Mouse (Mus musculus): ENCODE data around the gene Rpf2. TPM values are rescaled to one million over a fixed set of nuclear protein-coding genes. Genes with fewer than 3 reads are reported as not detected.

Gene Rpf2
- polyA plus RNA-seq, 1 experiment from 2014 or later, result 83.9 TPM

DNA sequence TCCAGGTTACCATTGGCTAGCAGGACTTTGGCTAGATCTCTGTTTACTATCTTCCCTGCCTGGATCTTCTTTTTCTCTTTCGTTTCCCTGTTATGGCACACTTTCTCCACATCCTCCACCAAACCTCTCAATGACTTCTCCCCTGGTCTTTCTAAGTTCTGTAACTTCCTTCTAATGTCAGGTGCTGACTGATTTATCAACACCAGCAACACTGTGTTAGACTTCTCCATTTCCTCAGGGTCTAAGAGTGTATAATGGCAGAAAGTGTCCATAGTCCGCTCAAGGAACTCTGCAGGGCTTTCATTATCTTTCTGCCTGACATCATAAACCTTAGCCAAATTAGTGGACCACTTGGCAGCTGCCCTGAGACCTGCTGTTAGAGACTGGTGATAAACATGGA is 57.1 kb downstream of the Rpf2 start:
- Histone ChIP-seq H3K27ac (replicated peaks) (no peak overlapping the region), H3K4me2 (no peak overlapping the region), H3K36me3 (no peaks in the 10 kb centered on the region), H3K27me3 (no peaks in the 10 kb centered on the region), H3K9ac (no peak overlapping the region), H3K4me3 (no peak overlapping the region), H3K9me3 (no peaks in the 10 kb centered on the region), H3K4me1 (replicated peaks) (peaks cover 6% of the 10 kb centered on the region; the same call in 1 of the 2 replicates)
- 94% methylated on average over 2 of the region's 2 CpGs for WGBS
- no peak for ATAC-seq (ENCODE audit: low read depth)

DNA sequence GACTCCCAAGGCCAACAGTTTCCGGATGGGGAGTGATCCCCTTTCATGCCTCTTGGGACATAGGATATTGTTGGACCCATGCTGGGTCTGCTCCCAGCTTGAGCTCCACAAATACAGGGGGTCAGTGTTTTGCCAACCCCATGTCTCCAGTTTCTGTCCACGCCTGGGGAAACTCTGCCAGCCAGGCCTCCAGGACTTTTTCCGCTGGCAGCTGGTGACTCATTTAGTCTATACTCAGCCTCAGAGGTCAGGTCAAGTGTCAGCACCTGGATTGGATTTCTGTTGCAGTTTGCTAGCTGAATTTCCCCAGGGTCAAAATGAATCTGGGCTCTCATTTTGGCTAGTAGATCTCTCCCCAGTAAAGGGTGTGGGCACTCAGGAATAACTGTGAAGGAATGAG is 58.0 kb downstream of the Rpf2 start:
- WGBS, result 73% methylated on average over 3 of the region's 3 CpGs
- peaks cover 6% of the 10 kb centered on the region; the same call in 1 of the 2 replicates for H3K4me1 ChIP-seq (replicated peaks)
- H3K9ac ChIP-seq, result no peak overlapping the region
- ATAC-seq (ENCODE audit: low read depth), result no peak
- no peak overlapping the region for H3K4me3 ChIP-seq
- no peak overlapping the region for H3K4me2 ChIP-seq
- H3K36me3 ChIP-seq, result no peaks in the 10 kb centered on the region
- no peaks in the 10 kb centered on the region for H3K9me3 ChIP-seq
- H3K27me3 ChIP-seq, result no peaks in the 10 kb centered on the region
- no peak overlapping the region for H3K27ac ChIP-seq (replicated peaks)

DNA sequence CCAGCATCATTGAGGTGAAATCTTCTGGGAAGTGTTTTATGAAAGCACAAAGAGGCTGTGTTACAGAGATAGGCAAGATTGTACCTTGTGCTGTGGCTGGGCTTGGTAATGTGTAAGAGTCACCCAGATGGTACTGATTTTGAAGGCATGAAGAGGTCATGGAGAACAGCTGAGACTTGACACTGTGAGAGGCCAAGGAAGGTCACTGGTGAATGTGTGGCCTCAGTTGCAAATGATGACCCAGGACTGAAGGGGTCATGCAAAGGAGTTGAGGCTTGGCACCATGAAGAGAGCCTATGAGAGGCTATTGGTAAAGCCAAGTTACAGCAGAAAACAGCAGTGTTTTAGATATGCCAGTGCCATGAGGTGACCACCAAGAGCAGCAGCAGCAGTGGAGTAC is 60.9 kb downstream of the Rpf2 start:
- Histone ChIP-seq H3K4me3 (no peak overlapping the region), H3K4me1 (replicated peaks) (no peaks in the 10 kb centered on the region)
- no peak for ATAC-seq (ENCODE audit: low read depth)

DNA sequence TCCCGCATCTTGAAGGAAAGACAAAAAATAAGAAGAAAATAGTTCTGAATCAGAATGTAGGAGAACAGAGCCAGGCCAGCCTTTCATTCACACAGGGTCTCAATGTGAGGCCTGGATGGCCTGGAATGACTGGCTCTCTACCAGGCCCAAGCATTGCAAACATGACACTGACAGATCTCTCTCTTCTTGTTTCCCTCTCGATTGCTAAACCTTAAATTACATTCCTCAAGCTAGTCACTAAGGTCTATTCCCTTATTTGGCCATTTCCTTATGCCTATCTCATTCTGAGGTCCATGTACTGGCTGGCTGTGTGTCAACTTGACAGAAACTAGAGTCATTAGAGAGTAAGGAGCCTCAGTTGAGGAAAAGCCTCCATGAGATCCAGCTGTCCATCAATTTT is 66.8 kb downstream of the Rpf2 start:
- H3K9ac ChIP-seq, result no peak overlapping the region
- H3K4me2 ChIP-seq, result no peak overlapping the region
- no peaks in the 10 kb centered on the region for H3K9me3 ChIP-seq
- H3K4me3 ChIP-seq, result no peak overlapping the region
- no peaks in the 10 kb centered on the region for H3K27me3 ChIP-seq
- no peak overlapping the region for H3K27ac ChIP-seq (replicated peaks)
- WGBS, result 79% methylated on average over 2 of the region's 2 CpGs
- ATAC-seq (ENCODE audit: low read depth), result no peak
- H3K4me1 ChIP-seq (replicated peaks), result no peaks in the 10 kb centered on the region
- H3K36me3 ChIP-seq, result no peaks in the 10 kb centered on the region

More for the DNA sequence above, 60.9 kb downstream of the Rpf2 start:
- H3K9ac ChIP-seq, result no peak overlapping the region
- H3K36me3 ChIP-seq, result no peaks in the 10 kb centered on the region
- H3K9me3 ChIP-seq, result no peaks in the 10 kb centered on the region
- no peaks in the 10 kb centered on the region for H3K27me3 ChIP-seq
- H3K27ac ChIP-seq (replicated peaks), result no peak overlapping the region
- H3K4me2 ChIP-seq, result no peak overlapping the region

DNA sequence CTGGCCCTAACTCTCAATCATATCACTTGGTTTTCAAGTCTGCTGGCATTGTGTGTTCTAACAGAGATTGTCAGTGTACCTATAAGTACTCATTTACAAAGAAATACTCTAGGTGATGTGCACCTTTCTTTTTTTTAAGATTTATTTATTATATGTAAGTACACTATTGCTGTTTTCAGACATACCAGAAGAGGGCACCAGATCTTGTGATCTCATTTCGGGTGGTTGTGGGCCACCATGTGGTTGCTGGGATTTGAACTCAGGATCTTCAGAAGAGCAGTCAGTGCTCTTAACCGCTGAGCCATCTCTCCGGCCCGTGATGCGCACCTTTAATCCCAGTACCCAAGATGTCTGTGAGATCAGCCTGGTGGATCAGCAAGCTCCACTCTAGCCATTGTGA is 67.7 kb downstream of the Rpf2 start:
- no peaks in the 10 kb centered on the region for H3K9me3 ChIP-seq
- 95% methylated on average over 5 of the region's 5 CpGs for WGBS
- no peak overlapping the region for H3K9ac ChIP-seq
- no peaks in the 10 kb centered on the region for H3K36me3 ChIP-seq
- H3K4me1 ChIP-seq (replicated peaks), result no peaks in the 10 kb centered on the region
- H3K4me3 ChIP-seq, result no peak overlapping the region
- H3K4me2 ChIP-seq, result no peak overlapping the region
- H3K27ac ChIP-seq (replicated peaks), result no peak overlapping the region
- no peak for ATAC-seq (ENCODE audit: low read depth)
- H3K27me3 ChIP-seq, result no peaks in the 10 kb centered on the region

DNA sequence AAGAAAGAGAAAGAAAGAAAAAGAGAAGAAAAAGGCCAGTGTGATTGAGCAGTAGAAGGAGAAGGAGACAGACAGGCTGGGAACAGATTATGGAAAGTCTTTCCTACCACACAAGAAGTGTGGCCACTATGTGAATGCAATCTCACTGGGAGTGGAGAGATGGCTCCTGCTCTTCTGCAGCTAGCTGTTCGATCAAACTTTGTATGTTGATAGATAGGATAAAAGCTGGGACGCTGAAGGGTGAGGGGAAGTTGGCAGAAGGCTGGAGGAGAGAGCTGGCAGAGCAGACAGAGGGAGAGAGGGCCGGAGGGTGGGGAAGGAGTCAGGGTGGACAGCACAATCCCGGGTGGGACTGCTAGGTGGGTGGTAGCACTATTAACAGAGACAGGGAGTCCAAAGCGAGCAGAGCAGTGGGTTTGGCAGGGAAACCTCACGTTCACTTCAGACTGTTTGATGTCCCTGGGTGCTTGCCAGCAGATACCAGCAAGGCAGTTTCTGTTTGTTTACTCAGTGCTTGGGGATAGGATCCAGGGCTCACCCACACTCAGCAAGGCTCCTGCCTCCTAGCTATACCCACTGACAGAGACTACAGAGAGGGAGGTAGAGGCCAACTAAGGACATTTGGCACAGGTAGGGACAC is 69.4 kb downstream of the Rpf2 start:
- Histone ChIP-seq H3K4me1 (replicated peaks) (no peaks in the 10 kb centered on the region), H3K4me2 (no peak overlapping the region), H3K9ac (no peak overlapping the region), H3K9me3 (no peaks in the 10 kb centered on the region), H3K27ac (replicated peaks) (no peak overlapping the region), H3K36me3 (no peaks in the 10 kb centered on the region), H3K27me3 (no peaks in the 10 kb centered on the region), H3K4me3 (no peak overlapping the region)
- ATAC-seq (ENCODE audit: low read depth), result no peak
- 65% methylated on average over 6 of the region's 6 CpGs for WGBS

Other genes with a start within 250 kb of the Rpf2 start
- gene Mfsd4b1, start 221.8 kb downstream of the Rpf2 start, polyA plus RNA-seq (2015; fragmentation: Nextera tagmentation; extraction: Ambion mirVana), result 0.14 TPM in 1 of 2 replicates, not detected in the other
- 2.7 and 2.9 TPM in 2 replicates for gene Slc16a10, start 104.8 kb downstream of the Rpf2 start, polyA plus RNA-seq (2015; fragmentation: Nextera tagmentation; extraction: Ambion mirVana)
- 106 and 108 TPM in 2 replicates for gene Gtf3c6, start 11.1 kb upstream of the Rpf2 start, polyA plus RNA-seq (2015; fragmentation: Nextera tagmentation; extraction: Ambion mirVana)
- 40.6 and 44.4 TPM in 2 replicates for gene Amd1, start 55.1 kb upstream of the Rpf2 start, polyA plus RNA-seq (2015; fragmentation: Nextera tagmentation; extraction: Ambion mirVana)
- 11.1 and 12.5 TPM in 2 replicates for gene Cdk19, start 92.5 kb upstream of the Rpf2 start, polyA plus RNA-seq (2015; fragmentation: Nextera tagmentation; extraction: Ambion mirVana)